Mouse (Mus musculus) hindbrain, embryonic 11.5 days (tissue): ENCODE data around the gene Ckm. TPM values are rescaled to one million over a fixed set of nuclear protein-coding genes. Genes with fewer than 3 reads are reported as not detected.
A peak's percentile ranks its signal among the peaks of the same experiment; 100 is the strongest.

Experiments used
- ATAC-seq: fragments of 200-750 bp; cut with Nextera tagmentation; 2 replicates; pipeline ENCODE4 v1.8.0; 2017; ENCODE audit warnings: mild to moderate bottlenecking, moderate TSS enrichment, moderate library complexity; ENCODE audit not compliant: low FRiP score
- DNase-seq: peaks from one replicate; pipeline ENCODE4 v3.0.0-alpha.2; 2015; ENCODE audit warnings: low spot score
- H3K27ac ChIP-seq: fragments of 300-500 bp; sonication (generic); 2 replicates; pipeline ENCODE4 v1.5.1; 2014; ENCODE audit warnings: mild to moderate bottlenecking, low read depth, low read length
- H3K27me3 ChIP-seq: fragments of 300-500 bp; sonication (generic); 2 replicates; pipeline ENCODE4 v1.6.1; 2014; ENCODE audit warnings: mild to moderate bottlenecking, low read length, moderate library complexity, mixed read lengths; ENCODE audit not compliant: control insufficient read depth, insufficient read depth
- H3K36me3 ChIP-seq: fragments of 300-500 bp; sonication (generic); 2 replicates; pipeline ENCODE4 v1.6.1; 2014; ENCODE audit warnings: mild to moderate bottlenecking, low read length, moderate library complexity, mixed read lengths; ENCODE audit not compliant: control insufficient read depth, insufficient read depth
- H3K4me1 ChIP-seq: fragments of 300-500 bp; sonication (generic); replicated peaks from 2 replicates; pipeline ENCODE4 v1.6.1; 2014; ENCODE audit warnings: low read length, mixed read lengths; ENCODE audit not compliant: control insufficient read depth, insufficient read depth
- H3K4me2 ChIP-seq: fragments of 300-500 bp; sonication (generic); replicated peaks from 2 replicates; pipeline ENCODE4 v1.6.1; 2014; ENCODE audit warnings: mild to moderate bottlenecking, low read depth, low read length
- H3K4me3 ChIP-seq: fragments of 300-500 bp; sonication (generic); 2 replicates; pipeline ENCODE4 v1.5.1; 2014; ENCODE audit warnings: low read depth, low read length
- H3K9ac ChIP-seq: fragments of 300-500 bp; sonication (generic); 2 replicates; pipeline ENCODE4 v1.6.1; 2014; ENCODE audit warnings: low read depth, low read length
- H3K9me3 ChIP-seq: fragments of 300-500 bp; sonication (generic); 2 replicates; pipeline ENCODE4 v1.6.1; 2016; ENCODE audit warnings: low read length; ENCODE audit not compliant: control insufficient read depth
- WGBS: fragments of 180-500 bp; shearing (Covaris S2); extraction: QIAGEN DNeasy Blood & Tissue Kit; methylation state at CpG from one replicate; pipeline ENCODE4 v1.1.7; 2014; 5-methylcytosine and 5-hydroxymethylcytosine counted together
- polyA plus RNA-seq: library from polyadenylated mRNA; unstranded; fragments of >200 nt; fragmentation: Nextera tagmentation; extraction: Ambion mirVana; gene quantifications from 2 replicates; pipeline ENCODE4 v1.2.1, GENCODE M21; 2014

Ckm gene
- polyA plus RNA-seq, 1 experiment from 2014 or later, result not detected

DNA sequence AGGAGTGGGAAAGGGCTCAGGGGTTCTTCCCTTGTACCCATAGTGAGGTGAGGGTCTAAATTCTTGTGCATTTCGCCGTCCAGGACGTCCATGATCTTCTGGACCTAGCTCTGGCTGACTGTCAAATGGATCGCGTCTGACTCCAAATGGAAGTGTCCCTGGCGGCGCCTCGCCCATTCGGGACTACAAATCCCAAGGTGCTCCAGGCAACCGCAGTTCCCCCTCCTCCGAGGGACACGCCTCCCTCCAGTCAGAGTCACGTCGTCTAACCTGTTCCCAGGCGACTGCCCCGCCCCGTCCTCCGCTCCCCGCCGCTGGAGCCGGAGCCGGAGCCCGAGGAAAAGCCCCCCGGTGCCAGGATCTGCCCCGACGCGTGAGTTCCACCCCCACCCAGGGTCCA is 43.6 kb upstream of the Ckm start:
- Histone ChIP-seq H3K36me3 (peaks cover 6% of the 10 kb centered on the region; the same call in 1 of the 2 replicates), H3K9me3 (no peaks in the 10 kb centered on the region), H3K9ac (peak overlapping the region; percentile 38; the same call in 1 of the 2 replicates), H3K4me3 (peak overlapping the region; percentile 62), H3K27me3 (peaks cover 4% of the 10 kb centered on the region; the same call in 1 of the 2 replicates), H3K4me2 (peak overlapping the region; percentile 96), H3K4me1 (peaks cover 15% of the 10 kb centered on the region; the same call in 1 of the 2 replicates), H3K27ac (no peak overlapping the region)
- ATAC-seq (peak; percentile 64), DNase-seq (peak; percentile 88)
- WGBS, result under 1% methylated on average over 27 of the region's 27 CpGs

DNA sequence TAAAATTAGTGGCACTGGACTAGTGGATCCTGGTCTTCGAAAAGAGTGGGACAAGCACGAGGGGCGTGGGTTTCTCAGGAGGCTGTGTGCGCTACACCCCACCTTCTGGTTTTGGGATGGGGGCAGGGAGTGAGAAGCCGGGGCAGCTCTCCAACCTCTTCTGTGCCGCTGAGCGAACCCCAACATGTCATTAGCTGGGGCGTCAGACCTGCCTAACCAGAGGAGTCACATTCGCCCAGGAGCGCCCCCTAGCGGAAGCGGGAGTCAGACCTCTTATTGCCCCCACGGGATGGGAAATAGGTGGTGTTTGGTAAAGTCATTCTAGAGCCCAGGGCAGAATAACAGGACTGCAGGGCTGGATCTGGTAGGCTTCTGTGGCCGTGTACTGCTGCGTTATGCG is 42.9 kb upstream of the Ckm start:
- no peak overlapping the region for H3K9ac ChIP-seq

DNA sequence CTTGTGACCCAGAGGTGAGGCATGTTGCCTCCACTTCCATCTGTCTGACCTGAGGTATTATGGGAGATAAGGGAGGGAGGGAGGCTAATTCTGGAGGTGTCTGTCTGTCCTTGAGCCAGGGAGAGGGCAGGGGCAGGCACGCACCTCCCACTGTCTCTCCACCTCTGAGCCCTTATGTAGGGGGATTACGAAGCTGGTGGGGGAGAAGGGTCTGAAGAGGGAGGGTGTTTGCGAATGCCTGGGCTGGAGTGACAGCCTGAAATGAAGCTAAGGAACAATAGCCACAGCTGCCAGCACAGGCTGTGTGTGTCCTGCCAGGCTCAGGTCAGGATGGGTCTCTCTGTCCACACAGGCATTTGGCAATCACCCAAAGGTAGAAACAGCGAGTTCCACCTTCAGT is 42.3 kb upstream of the Ckm start:
- Histone ChIP-seq H3K27ac (no peak overlapping the region), H3K9ac (no peak overlapping the region), H3K4me3 (no peak overlapping the region), H3K27me3 (peaks cover 4% of the 10 kb centered on the region; the same call in 1 of the 2 replicates), H3K36me3 (0 out of 2 replicates have a peak, but pooled peaks cover under 1% of the 10 kb centered on the region), H3K4me1 (peaks cover 15% of the 10 kb centered on the region; the same call in 1 of the 2 replicates), H3K9me3 (no peaks in the 10 kb centered on the region), H3K4me2 (no peak overlapping the region)
- DNase-seq, result no peak
- no peak for ATAC-seq
- 55% methylated on average over 4 of the region's 4 CpGs for WGBS

More for the DNA sequence above, 42.9 kb upstream of the Ckm start:
- peaks cover 4% of the 10 kb centered on the region; the same call in 1 of the 2 replicates for H3K27me3 ChIP-seq
- 0 out of 2 replicates have a peak, but pooled peaks cover 2% of the 10 kb centered on the region for H3K36me3 ChIP-seq
- H3K4me1 ChIP-seq, result peaks cover 15% of the 10 kb centered on the region; the same call in 1 of the 2 replicates
- DNase-seq, result peak; percentile 80
- 13% methylated on average over 16 of the region's 16 CpGs for WGBS
- no peaks in the 10 kb centered on the region for H3K9me3 ChIP-seq
- ATAC-seq, result no peak
- H3K4me3 ChIP-seq, result peak overlapping the region; percentile 62
- peak overlapping the region; percentile 96 for H3K4me2 ChIP-seq
- no peak overlapping the region for H3K27ac ChIP-seq

DNA sequence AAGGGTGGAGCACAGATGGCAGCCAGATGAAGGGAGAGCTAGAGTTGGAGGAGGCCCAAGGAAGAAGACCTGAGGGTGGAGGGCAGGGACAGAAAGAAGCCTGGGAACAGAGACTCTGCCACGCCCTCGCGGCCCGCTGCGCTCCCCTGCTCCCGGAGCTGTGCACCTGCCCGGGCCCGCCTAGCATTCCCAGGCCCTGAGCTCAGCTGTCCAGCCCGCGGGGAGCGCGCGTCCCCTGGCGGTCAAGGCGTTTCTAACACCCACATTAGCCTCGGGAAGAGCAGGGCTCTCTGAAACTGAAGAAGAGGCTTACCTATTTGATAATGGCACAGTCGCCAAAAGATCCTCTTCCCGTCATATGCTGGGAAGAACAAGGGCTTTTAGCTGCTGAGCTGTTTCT is 40.7 kb upstream of the Ckm start:
- Histone ChIP-seq H3K4me1 (peaks cover 10% of the 10 kb centered on the region; the same call in 1 of the 2 replicates), H3K4me2 (no peak overlapping the region), H3K9ac (no peak overlapping the region), H3K4me3 (no peak overlapping the region), H3K36me3 (no peaks in the 10 kb centered on the region), H3K27ac (no peak overlapping the region), H3K27me3 (peaks cover 4% of the 10 kb centered on the region), H3K9me3 (no peaks in the 10 kb centered on the region)
- ATAC-seq (no peak), DNase-seq (peak; percentile 80)
- 4% methylated on average over 18 of the region's 18 CpGs for WGBS

DNA sequence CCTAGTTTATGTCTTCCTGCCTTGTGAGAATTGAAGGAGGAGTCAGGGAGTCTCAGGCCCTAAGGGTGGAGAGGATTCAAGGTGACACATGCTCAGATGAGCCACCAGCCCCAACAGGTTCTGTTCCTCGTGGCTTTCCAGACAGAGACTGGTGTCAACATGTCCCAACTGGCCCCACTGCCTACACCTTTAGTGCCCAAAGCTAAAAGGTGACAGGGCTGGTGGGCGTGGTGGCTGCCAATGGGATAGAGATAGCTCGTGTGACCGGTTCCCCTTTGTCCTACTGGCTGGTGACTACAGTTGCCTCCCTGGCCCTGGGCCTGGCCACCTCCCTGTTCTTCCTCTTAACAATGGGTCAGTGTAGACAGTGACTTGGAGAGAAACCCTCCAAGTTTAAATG is 39.2 kb upstream of the Ckm start:
- Histone ChIP-seq H3K36me3 (no peaks in the 10 kb centered on the region), H3K9me3 (no peaks in the 10 kb centered on the region), H3K4me3 (no peak overlapping the region), H3K4me2 (no peak overlapping the region), H3K4me1 (peaks cover 9% of the 10 kb centered on the region; the same call in 1 of the 2 replicates), H3K27me3 (peaks cover 4% of the 10 kb centered on the region), H3K9ac (no peak overlapping the region), H3K27ac (no peak overlapping the region)
- DNase-seq (no peak), ATAC-seq (no peak)
- WGBS, result 77% methylated on average over 4 of the region's 4 CpGs

DNA sequence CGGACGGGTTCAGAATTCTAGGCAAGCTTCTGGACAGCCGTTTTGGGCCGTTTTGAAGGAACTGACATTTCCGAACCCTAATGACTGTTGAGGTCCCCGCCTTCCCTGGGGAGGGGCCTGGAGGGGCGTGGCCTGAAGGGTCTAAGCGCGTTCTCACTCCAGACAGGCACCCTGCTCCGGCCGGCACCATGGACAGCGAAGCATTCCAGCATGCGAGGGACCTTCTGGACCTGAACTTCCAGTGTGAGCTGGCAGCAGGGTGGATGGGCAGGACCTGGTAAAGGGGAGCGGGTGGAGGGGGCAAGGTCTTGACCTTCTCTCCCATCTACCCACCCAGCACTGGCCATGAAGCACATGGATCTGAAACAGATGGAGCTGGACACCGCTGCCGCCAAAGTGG is 36.2 kb upstream of the Ckm start:
- no peak overlapping the region for H3K27ac ChIP-seq
- ATAC-seq, result no peak
- H3K9me3 ChIP-seq, result no peaks in the 10 kb centered on the region
- no peaks in the 10 kb centered on the region for H3K4me1 ChIP-seq
- 21% methylated on average over 16 of the region's 16 CpGs for WGBS
- no peak overlapping the region for H3K9ac ChIP-seq
- no peaks in the 10 kb centered on the region for H3K36me3 ChIP-seq
- no peak for DNase-seq
- no peak overlapping the region for H3K4me3 ChIP-seq
- no peak overlapping the region for H3K4me2 ChIP-seq
- no peaks in the 10 kb centered on the region; the same call in 1 of the 2 replicates for H3K27me3 ChIP-seq

DNA sequence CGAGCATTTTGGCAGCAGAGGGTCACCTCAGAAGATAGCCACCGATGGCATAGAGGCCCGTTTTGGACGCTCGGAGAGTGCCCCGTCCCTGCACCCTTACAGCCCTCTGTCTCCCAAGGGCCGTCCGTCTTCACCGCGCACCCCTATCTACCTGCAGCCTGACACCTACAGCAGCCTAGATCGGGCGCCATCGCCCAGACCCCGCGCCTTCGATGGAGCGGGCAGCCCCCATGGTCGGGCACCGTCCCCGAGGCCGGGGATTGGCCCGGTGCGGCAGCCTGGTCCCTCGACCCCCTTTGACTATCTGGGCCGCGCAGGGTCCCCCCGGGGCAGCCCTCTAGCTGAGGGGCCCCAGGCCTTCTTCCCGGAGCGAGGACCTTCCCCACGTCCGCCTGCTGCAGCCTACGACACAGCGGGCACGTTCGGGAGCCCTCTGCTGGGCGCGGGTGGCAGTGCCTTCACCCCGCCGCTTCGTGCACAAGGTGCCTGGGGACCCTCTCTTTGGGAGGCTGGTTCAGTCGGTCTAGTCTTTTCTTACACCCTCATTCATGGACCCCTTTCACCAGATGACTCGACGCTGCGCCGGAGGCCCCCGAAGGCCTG is 34.7 kb upstream of the Ckm start:
- Histone ChIP-seq H3K36me3 (no peaks in the 10 kb centered on the region), H3K9me3 (no peaks in the 10 kb centered on the region), H3K4me2 (peak overlapping the region; percentile 65), H3K27ac (no peak overlapping the region), H3K9ac (peak overlapping the region; percentile 53), H3K27me3 (no peaks in the 10 kb centered on the region; the same call in 1 of the 2 replicates), H3K4me3 (peak overlapping the region; percentile 25), H3K4me1 (no peaks in the 10 kb centered on the region)
- ATAC-seq, result peak; percentile 84
- DNase-seq, result peak; percentile 85
- 10% methylated on average over 46 of the region's 46 CpGs for WGBS

DNA sequence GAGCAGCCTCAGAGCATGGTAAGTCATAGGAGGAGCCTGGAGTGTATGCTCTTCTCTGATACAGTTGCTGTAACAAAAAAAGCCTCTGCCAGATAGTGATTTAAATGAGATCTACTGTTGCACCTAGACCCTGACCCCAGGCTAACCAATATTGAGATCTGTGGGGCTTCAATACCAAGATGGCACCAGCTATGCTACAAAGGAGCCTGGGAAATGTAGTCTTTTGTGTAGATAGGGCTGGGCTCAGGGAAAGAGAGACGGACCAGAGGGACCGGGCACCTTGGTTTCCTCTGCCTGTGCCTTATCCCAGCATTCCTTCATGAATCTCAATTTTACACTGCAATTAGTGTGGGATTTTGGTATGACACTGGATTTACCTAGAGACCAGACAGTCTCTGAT is 31.2 kb upstream of the Ckm start:
- 88% methylated on average over 2 of the region's 2 CpGs for WGBS
- H3K27me3 ChIP-seq, result no peaks in the 10 kb centered on the region; the same call in 1 of the 2 replicates
- DNase-seq (no peak), ATAC-seq (no peak)
- H3K9ac ChIP-seq, result no peak overlapping the region
- H3K4me1 ChIP-seq, result no peaks in the 10 kb centered on the region
- no peaks in the 10 kb centered on the region for H3K9me3 ChIP-seq
- no peak overlapping the region for H3K4me2 ChIP-seq
- H3K36me3 ChIP-seq, result no peaks in the 10 kb centered on the region
- no peak overlapping the region for H3K4me3 ChIP-seq
- no peak overlapping the region for H3K27ac ChIP-seq

DNA sequence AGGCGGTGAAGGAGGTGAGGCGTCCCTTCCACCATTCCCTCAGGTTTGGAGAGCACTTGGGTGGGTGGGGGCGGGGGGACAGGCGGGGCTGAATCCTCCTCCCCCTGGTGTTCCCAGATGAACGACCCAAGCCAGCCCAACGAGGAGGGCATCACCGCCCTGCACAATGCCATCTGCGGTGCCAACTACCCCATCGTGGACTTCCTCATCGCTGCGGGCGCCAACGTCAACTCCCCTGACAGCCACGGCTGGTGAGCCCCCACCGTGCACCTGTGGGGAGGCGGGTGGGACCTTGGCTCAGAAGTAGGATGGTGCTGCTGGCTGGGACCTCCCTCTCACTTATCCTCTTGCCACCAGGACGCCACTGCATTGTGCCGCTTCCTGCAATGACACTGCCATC is 29.2 kb upstream of the Ckm start:
- Histone ChIP-seq H3K4me2 (no peak overlapping the region), H3K4me1 (no peaks in the 10 kb centered on the region), H3K36me3 (no peaks in the 10 kb centered on the region), H3K9ac (no peak overlapping the region), H3K27ac (no peak overlapping the region), H3K27me3 (no peaks in the 10 kb centered on the region), H3K4me3 (no peak overlapping the region), H3K9me3 (no peaks in the 10 kb centered on the region)
- ATAC-seq, result no peak
- DNase-seq, result no peak
- WGBS, result 75% methylated on average over 15 of the region's 18 CpGs
